Mouse (Mus musculus) kidney, postnatal 10 days (tissue): ENCODE measurements around the gene Tmem159.

ENCODE experiments used
- DNase-seq: peaks from one replicate; pipeline ENCODE4 v3.0.0; 2021; ENCODE audit warnings: mixed read lengths

Gene Tmem159

GRCm38 (mm10) chr7:120102164-120102972, at the start of gene Tmem159:
TSS of gene Tmem159 (plus strand) at chr7:120102353.
- DNase-seq, result peak; percentile 97

GRCm38 (mm10) chr7:120054016-120054415, 48.1 kb upstream of the Tmem159 start:
- no peak for DNase-seq

- no peak for DNase-seq
These were observed 46.7 kb upstream of the Tmem159 start for GRCm38 (mm10) chr7:120055479-120055878.

- DNase-seq, result no peak
These were observed 38.1 kb upstream of the Tmem159 start for GRCm38 (mm10) chr7:120064045-120064444.

GRCm38 (mm10) chr7:120068114-120068513, 34.0 kb upstream of the Tmem159 start:
- no peak for DNase-seq

- no peak for DNase-seq
These were observed 33.0 kb upstream of the Tmem159 start for GRCm38 (mm10) chr7:120069164-120069563.

GRCm38 (mm10) chr7:120080177-120080576, 22.0 kb upstream of the Tmem159 start:
- DNase-seq, result no peak

- DNase-seq, result no peak
These were observed 9.1 kb upstream of the Tmem159 start for GRCm38 (mm10) chr7:120093033-120093432.

GRCm38 (mm10) chr7:120094216-120094615, 7.9 kb upstream of the Tmem159 start:
- DNase-seq, result no peak

GRCm38 (mm10) chr7:120095180-120095579, 7.0 kb upstream of the Tmem159 start, which contains the start of gene Dnah3:
TSS of gene Dnah3 (minus strand) at chr7:120095280.
- DNase-seq, result no peak

GRCm38 (mm10) chr7:120097845-120098244, 4.3 kb upstream of the Tmem159 start:
- peak; percentile 77 for DNase-seq

GRCm38 (mm10) chr7:120098403-120098802, 3.8 kb upstream of the Tmem159 start:
- peak; percentile 88 for DNase-seq

- DNase-seq, result peak; percentile 57
These were observed 940 bp downstream of the Tmem159 start for GRCm38 (mm10) chr7:120103019-120103567.

GRCm38 (mm10) chr7:120104975-120105374, 2.8 kb downstream of the Tmem159 start:
- DNase-seq, result no peak

- no peak for DNase-seq
These were observed 4.2 kb downstream of the Tmem159 start for GRCm38 (mm10) chr7:120106356-120106755.

- no peak for DNase-seq
These were observed 7.5 kb downstream of the Tmem159 start for GRCm38 (mm10) chr7:120109676-120110075.

- no peak for DNase-seq
These were observed 14.8 kb downstream of the Tmem159 start for GRCm38 (mm10) chr7:120116976-120117375.

- DNase-seq, result no peak
These were observed 15.4 kb downstream of the Tmem159 start for GRCm38 (mm10) chr7:120117529-120117928.

- no peak for DNase-seq
These were observed 21.6 kb downstream of the Tmem159 start for GRCm38 (mm10) chr7:120123776-120124175.

GRCm38 (mm10) chr7:120124844-120125243, 22.7 kb downstream of the Tmem159 start:
- DNase-seq, result peak; percentile 82

- DNase-seq, result no peak
These were observed 25.0 kb downstream of the Tmem159 start for GRCm38 (mm10) chr7:120126976-120127685.

GRCm38 (mm10) chr7:120127686-120128059, 25.5 kb downstream of the Tmem159 start:
- DNase-seq, result no peak

- DNase-seq, result no peak
These were observed 26.8 kb downstream of the Tmem159 start for GRCm38 (mm10) chr7:120128951-120129350.

GRCm38 (mm10) chr7:120142743-120143142, 40.6 kb downstream of the Tmem159 start:
- no peak for DNase-seq
